Mouse (Mus musculus): ENCODE data around the gene Sgms2. TPM values are rescaled to one million over a fixed set of nuclear protein-coding genes. Genes with fewer than 3 reads are reported as not detected.

The Sgms2 gene
- total and polyA plus RNA-seq, 2 experiments from 2014 or later: 2.1 to 4.4 TPM

- ATAC-seq (no peak), DNase-seq (no peak)
- no peak for TF ChIP-seq CTCF (IDR thresholded peaks at IDR 0.05; ENCODE audit: low read depth)
- Histone ChIP-seq H3K4me2 (ENCODE audit: low read depth) (no peak overlapping the region), H3K27ac (ENCODE audit: low read depth, low read length) (no peak overlapping the region), H3K36me3 (ENCODE audit: insufficient read depth) (no peaks in the 10 kb centered on the region), H3K4me1 (ENCODE audit: insufficient read depth) (no peaks in the 10 kb centered on the region), H3K4me3 (ENCODE audit: low read depth, low read length) (no peak overlapping the region), H3K9ac (no peak overlapping the region), H3K9me3 (ENCODE audit: low read length) (no peaks in the 10 kb centered on the region), H3K27me3 (ENCODE audit: insufficient read depth, low read length) (no peaks in the 10 kb centered on the region)
- 90% methylated on average over 4 of the region's 4 CpGs for WGBS
Observed at GRCm38 (mm10) chr3:131361960-131362359, 129.3 kb downstream of the Sgms2 start.

GRCm38 (mm10) chr3:131359011-131359410, 132.2 kb downstream of the Sgms2 start:
- H3K4me3 ChIP-seq (ENCODE audit: low read depth, low read length): no peak overlapping the region
- no peaks in the 10 kb centered on the region for H3K4me1 ChIP-seq (ENCODE audit: insufficient read depth)
- H3K4me2 ChIP-seq (ENCODE audit: low read depth): no peak overlapping the region
- DNase-seq (no peak), ATAC-seq (no peak)
- WGBS: 83% methylated on average over 5 of the region's 5 CpGs
- no peaks in the 10 kb centered on the region for H3K27me3 ChIP-seq (ENCODE audit: insufficient read depth, low read length)
- no peak overlapping the region for H3K27ac ChIP-seq (ENCODE audit: low read depth, low read length)
- H3K36me3 ChIP-seq (ENCODE audit: insufficient read depth): no peaks in the 10 kb centered on the region
- no peaks in the 10 kb centered on the region for H3K9me3 ChIP-seq (ENCODE audit: low read length)
- TF ChIP-seq CTCF (IDR thresholded peaks at IDR 0.05; ENCODE audit: low read depth): no peak
- H3K9ac ChIP-seq: no peak overlapping the region

- H3K36me3 ChIP-seq (ENCODE audit: insufficient read depth): no peaks in the 10 kb centered on the region
- no peaks in the 10 kb centered on the region for H3K9me3 ChIP-seq (ENCODE audit: low read length)
- 83% methylated on average over 5 of the region's 5 CpGs for WGBS
- no peak overlapping the region for H3K4me3 ChIP-seq (ENCODE audit: low read depth, low read length)
- no peaks in the 10 kb centered on the region for H3K27me3 ChIP-seq (ENCODE audit: insufficient read depth, low read length)
- H3K9ac ChIP-seq: no peak overlapping the region
- DNase-seq: no peak
- H3K27ac ChIP-seq (ENCODE audit: low read depth, low read length): no peak overlapping the region
- no peaks in the 10 kb centered on the region for H3K4me1 ChIP-seq (ENCODE audit: insufficient read depth)
- no peak for ATAC-seq
- no peak overlapping the region for H3K4me2 ChIP-seq (ENCODE audit: low read depth)
- TF ChIP-seq CTCF (IDR thresholded peaks at IDR 0.05; ENCODE audit: low read depth): no peak
Observed at GRCm38 (mm10) chr3:131358205-131358604, 133.0 kb downstream of the Sgms2 start.

- H3K4me1 ChIP-seq (ENCODE audit: insufficient read depth): no peaks in the 10 kb centered on the region
- no peak overlapping the region for H3K9ac ChIP-seq
- no peaks in the 10 kb centered on the region for H3K27me3 ChIP-seq (ENCODE audit: insufficient read depth, low read length)
- H3K9me3 ChIP-seq (ENCODE audit: low read length): no peaks in the 10 kb centered on the region
- H3K27ac ChIP-seq (ENCODE audit: low read depth, low read length): no peak overlapping the region
- WGBS: 77% methylated on average over 3 of the region's 3 CpGs
- no peak overlapping the region for H3K4me2 ChIP-seq (ENCODE audit: low read depth)
- ATAC-seq (no peak), DNase-seq (no peak)
- no peak for TF ChIP-seq CTCF (IDR thresholded peaks at IDR 0.05; ENCODE audit: low read depth)
- no peaks in the 10 kb centered on the region for H3K36me3 ChIP-seq (ENCODE audit: insufficient read depth)
- H3K4me3 ChIP-seq (ENCODE audit: low read depth, low read length): no peak overlapping the region
Observed at GRCm38 (mm10) chr3:131357643-131358042, 133.6 kb downstream of the Sgms2 start.

GRCm38 (mm10) chr3:131356026-131356425, 135.2 kb downstream of the Sgms2 start:
- Histone ChIP-seq H3K4me1 (ENCODE audit: insufficient read depth) (no peaks in the 10 kb centered on the region), H3K4me3 (ENCODE audit: low read depth, low read length) (no peak overlapping the region), H3K27me3 (ENCODE audit: insufficient read depth, low read length) (no peaks in the 10 kb centered on the region), H3K9ac (no peak overlapping the region), H3K27ac (ENCODE audit: low read depth, low read length) (no peak overlapping the region), H3K4me2 (ENCODE audit: low read depth) (no peak overlapping the region), H3K36me3 (ENCODE audit: insufficient read depth) (no peaks in the 10 kb centered on the region), H3K9me3 (ENCODE audit: low read length) (no peaks in the 10 kb centered on the region)
- 75% methylated on average over 5 of the region's 5 CpGs for WGBS
- DNase-seq (no peak), ATAC-seq (no peak)
- TF ChIP-seq CTCF (IDR thresholded peaks at IDR 0.05; ENCODE audit: low read depth): no peak

- 94% methylated on average over 7 of the region's 7 CpGs for WGBS
- no peak overlapping the region for H3K4me3 ChIP-seq (ENCODE audit: low read depth, low read length)
- H3K36me3 ChIP-seq (ENCODE audit: insufficient read depth): no peaks in the 10 kb centered on the region
- no peaks in the 10 kb centered on the region for H3K4me1 ChIP-seq (ENCODE audit: insufficient read depth)
- H3K9me3 ChIP-seq (ENCODE audit: low read length): no peaks in the 10 kb centered on the region
- no peak overlapping the region for H3K4me2 ChIP-seq (ENCODE audit: low read depth)
- DNase-seq: no peak
- ATAC-seq: no peak
- no peak for TF ChIP-seq CTCF (IDR thresholded peaks at IDR 0.05; ENCODE audit: low read depth)
- no peaks in the 10 kb centered on the region for H3K27me3 ChIP-seq (ENCODE audit: insufficient read depth, low read length)
- no peak overlapping the region for H3K9ac ChIP-seq
- H3K27ac ChIP-seq (ENCODE audit: low read depth, low read length): no peak overlapping the region
Observed at GRCm38 (mm10) chr3:131350539-131350938, 140.7 kb downstream of the Sgms2 start.

GRCm38 (mm10) chr3:131349013-131349412, 142.2 kb downstream of the Sgms2 start:
- DNase-seq (no peak), ATAC-seq (no peak)
- Histone ChIP-seq H3K9me3 (ENCODE audit: low read length) (no peaks in the 10 kb centered on the region), H3K27me3 (ENCODE audit: insufficient read depth, low read length) (no peaks in the 10 kb centered on the region), H3K9ac (no peak overlapping the region), H3K27ac (ENCODE audit: low read depth, low read length) (no peak overlapping the region), H3K36me3 (ENCODE audit: insufficient read depth) (no peaks in the 10 kb centered on the region), H3K4me1 (ENCODE audit: insufficient read depth) (no peaks in the 10 kb centered on the region), H3K4me2 (ENCODE audit: low read depth) (no peak overlapping the region), H3K4me3 (ENCODE audit: low read depth, low read length) (no peak overlapping the region)
- 88% methylated on average over 6 of the region's 6 CpGs for WGBS
- TF ChIP-seq CTCF (IDR thresholded peaks at IDR 0.05; ENCODE audit: low read depth): no peak

GRCm38 (mm10) chr3:131348579-131348950, 142.6 kb downstream of the Sgms2 start:
- TF ChIP-seq CTCF (IDR thresholded peaks at IDR 0.05; ENCODE audit: low read depth): no peak
- no peak for DNase-seq
- no peak for ATAC-seq
- no peak overlapping the region for H3K27ac ChIP-seq (ENCODE audit: low read depth, low read length)
- 54% methylated on average over 3 of the region's 3 CpGs for WGBS
- H3K4me3 ChIP-seq (ENCODE audit: low read depth, low read length): no peak overlapping the region
- H3K27me3 ChIP-seq (ENCODE audit: insufficient read depth, low read length): no peaks in the 10 kb centered on the region
- no peak overlapping the region for H3K4me2 ChIP-seq (ENCODE audit: low read depth)
- no peaks in the 10 kb centered on the region for H3K4me1 ChIP-seq (ENCODE audit: insufficient read depth)
- no peaks in the 10 kb centered on the region for H3K9me3 ChIP-seq (ENCODE audit: low read length)
- no peaks in the 10 kb centered on the region for H3K36me3 ChIP-seq (ENCODE audit: insufficient read depth)
- no peak overlapping the region for H3K9ac ChIP-seq
